Mouse (Mus musculus) frontal cortex, postnatal 14 days (tissue): ENCODE data around the gene Mat2a.
"Not testable (repeated sequence)": the region's sequence is repeated elsewhere in the genome, so short reads cannot be mapped to it uniquely, and the experiment has no call there.

Experiments
- DNase-seq, 2 experiments: peaks; one replicate each; pipeline ENCODE4 v3.0.0; 2022; ENCODE audit warnings: low spot score in 2 of 2

Mat2a gene

GRCm38 (mm10) chr6:72454833-72455373 is 15.5 kb upstream of the Mat2a start:
- no peak for DNase-seq

GRCm38 (mm10) chr6:72454072-72454746 is 14.9 kb upstream of the Mat2a start:
- DNase-seq: no peak

- DNase-seq: no peak
These were observed 14.2 kb upstream of the Mat2a start for GRCm38 (mm10) chr6:72453578-72453977.

- DNase-seq: no peak
These were observed 13.0 kb upstream of the Mat2a start for GRCm38 (mm10) chr6:72452329-72452728.

- not testable (repeated sequence) for DNase-seq
These were observed 12.4 kb upstream of the Mat2a start for GRCm38 (mm10) chr6:72451778-72452177.

DNA sequence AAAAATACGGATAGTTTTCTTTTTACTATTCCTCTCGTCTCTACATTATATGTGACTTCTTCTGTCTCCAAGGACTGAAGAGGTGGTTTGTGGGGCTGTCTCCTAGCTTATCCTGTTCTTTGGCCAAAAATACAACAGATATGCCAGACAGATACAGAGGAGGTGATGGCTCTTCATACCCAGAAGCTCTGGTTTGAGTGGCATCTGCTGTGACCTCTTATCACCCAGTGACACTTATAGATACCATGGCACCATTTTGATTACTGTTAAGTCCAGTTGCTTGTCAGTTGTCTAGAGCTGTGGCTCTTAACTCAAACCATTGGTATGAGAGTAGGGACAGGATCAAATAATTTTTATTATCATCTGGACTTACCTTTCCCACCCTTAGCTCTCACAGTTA is 8.1 kb upstream of the Mat2a start:
- DNase-seq: no peak

GRCm38 (mm10) chr6:72445011-72445410 is 5.7 kb upstream of the Mat2a start:
- no peak for DNase-seq

GRCm38 (mm10) chr6:72442921-72443604 is 3.7 kb upstream of the Mat2a start:
- no peak for DNase-seq

DNA sequence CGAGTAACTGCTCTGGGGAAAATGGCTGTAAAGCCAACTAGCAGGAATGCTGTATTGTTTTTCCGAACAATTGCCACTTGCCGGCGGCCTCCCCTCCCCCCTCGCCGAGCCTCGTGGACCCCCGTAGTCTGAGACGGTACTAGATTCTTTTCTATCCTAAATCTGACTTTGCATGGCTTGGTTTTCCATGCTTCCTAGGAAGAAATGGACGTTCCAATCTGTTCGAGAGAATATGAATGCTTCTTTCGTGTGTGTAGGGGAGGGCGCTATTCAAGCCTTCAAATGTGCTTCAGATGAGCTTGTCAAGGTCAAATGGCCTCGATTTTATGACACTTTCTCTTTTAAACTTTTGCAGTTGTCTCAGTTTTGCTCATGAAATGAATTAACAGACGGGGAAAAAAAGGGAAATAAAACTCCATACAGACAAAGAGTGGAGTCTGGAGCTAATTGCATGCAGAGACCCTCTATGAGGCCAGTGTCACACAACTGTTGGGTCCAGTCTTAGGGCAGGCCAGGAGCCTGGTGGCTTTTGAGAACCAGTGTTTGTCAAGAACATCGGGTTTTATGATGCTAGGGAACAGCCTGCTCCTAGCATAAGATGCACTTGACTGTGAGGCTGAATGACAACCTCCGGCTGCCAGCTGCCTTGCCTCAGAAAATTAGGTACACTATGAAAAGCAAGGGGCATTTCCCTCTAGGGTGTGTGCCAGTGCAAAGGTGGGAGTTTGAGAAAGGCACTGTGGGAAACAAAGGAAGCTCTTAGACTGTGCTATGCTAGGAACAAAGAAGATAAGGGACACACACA is 1.0 kb upstream of the Mat2a start:
- no peak for DNase-seq

DNA sequence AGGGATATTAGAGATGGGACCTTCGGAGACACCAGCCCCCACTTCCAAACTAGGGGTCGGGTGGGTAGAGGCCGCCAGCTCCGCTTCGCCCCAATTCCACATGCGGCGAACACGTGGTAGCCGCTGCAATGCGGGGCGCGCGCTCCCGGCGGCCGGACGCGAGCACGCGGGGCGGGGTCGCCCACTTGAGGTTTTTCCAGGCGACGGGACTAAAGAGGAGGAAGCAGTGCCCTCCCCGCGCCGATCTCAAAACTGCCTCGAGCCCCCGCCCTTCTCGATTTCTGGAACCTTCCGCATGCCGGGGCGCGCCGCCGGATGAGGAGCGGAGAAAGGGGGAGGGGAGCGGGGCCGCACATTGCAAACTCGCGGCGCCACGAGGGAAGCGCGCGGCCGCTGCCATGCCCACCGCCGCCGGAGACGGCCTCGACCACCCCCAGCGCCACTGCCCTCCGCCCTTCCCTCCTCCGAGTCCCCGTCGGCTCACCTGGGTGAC is 450 bp downstream of the Mat2a start:
- DNase-seq: peak; percentile 89 to 90

- no peak for DNase-seq
These were observed 1.1 kb downstream of the Mat2a start for GRCm38 (mm10) chr6:72438226-72438625.

GRCm38 (mm10) chr6:72432153-72432552 is 7.2 kb downstream of the Mat2a start:
- no peak for DNase-seq

DNA sequence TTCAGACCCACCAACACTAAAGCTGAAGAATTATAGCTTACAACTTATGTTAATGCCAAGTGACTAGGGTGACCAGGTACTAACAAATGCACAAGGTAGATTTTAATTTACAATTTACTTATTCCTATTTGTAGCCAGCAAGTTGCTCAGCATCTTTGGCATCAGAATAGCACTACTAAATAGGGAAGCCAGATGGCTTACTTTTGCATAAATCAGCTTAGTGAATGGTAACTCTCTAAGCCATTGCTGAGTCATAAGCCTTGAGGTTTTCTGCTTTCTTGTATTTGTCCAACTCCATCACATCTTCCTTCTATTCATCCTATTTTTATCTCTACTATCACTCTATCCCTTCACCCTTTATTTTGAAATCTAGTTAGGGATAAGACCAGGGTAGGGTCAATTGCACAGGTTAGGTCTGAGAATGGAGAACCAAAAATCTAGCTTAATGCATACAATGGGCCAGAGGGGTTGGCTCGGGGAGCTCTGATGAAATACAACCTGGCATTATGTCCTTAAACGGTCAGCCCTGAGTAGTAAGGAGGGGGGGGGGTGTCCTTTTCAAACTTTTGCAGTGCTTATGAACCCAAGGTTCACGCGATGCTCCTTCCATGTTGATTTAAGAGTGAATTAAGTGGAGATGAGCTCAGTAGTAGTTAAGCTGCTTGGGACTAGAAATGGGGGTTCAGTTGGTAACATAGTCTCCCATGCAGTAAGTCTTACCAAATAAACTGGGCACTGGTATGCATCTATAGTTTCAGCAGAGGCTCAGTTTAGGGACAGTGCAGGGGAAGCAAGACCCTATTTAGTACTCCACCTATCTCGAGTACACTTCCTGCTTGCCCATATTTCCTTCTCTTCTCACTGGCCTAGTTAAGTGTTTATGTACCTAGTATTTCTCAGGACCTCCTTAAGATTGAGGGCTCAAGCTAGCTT is 8.1 kb downstream of the Mat2a start:
- no peak for DNase-seq

GRCm38 (mm10) chr6:72429061-72429842 is 10.1 kb downstream of the Mat2a start:
- no peak for DNase-seq

DNA sequence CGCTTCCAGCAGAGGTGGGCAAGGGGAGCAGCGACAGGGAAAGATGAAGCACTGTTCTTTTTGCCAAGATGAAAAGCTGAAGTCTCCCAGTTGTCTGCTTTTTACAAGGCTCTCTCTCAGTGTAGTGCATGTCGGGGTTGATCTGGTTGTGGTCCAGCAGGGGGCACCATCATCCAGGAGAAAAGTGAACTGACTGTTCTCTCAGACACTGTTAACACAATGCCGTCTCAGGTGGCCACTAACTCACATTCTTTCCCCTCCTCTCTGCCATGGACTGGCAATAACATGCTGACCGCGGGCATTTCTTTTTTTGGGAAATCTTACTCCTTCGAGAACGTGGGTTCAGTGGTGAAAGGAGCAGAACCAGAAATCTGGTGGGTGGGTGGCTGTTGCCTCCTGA is 11.3 kb downstream of the Mat2a start:
- DNase-seq: peak; percentile 62 to 73

- DNase-seq: no peak
These were observed 13.7 kb downstream of the Mat2a start for GRCm38 (mm10) chr6:72425646-72426045.

GRCm38 (mm10) chr6:72420901-72421300 is 18.5 kb downstream of the Mat2a start:
- no peak for DNase-seq

GRCm38 (mm10) chr6:72419806-72420205 is 19.6 kb downstream of the Mat2a start:
- DNase-seq: no peak

- no peak for DNase-seq
These were observed 21.1 kb downstream of the Mat2a start for GRCm38 (mm10) chr6:72418279-72418678.
